Mouse (Mus musculus): ENCODE data around the gene Ptger2. TPM values are rescaled to one million over a fixed set of nuclear protein-coding genes. Genes with fewer than 3 reads are reported as not detected.

Ptger2 gene
- polyA plus RNA-seq, 1 experiment from 2014 or later: 0.10 TPM

GRCm38 (mm10) chr14:45005698-45006283 is 17.8 kb downstream of the Ptger2 start:
- Histone ChIP-seq H3K4me3 (no peak overlapping the region), H3K9ac (replicated peaks) (no peak overlapping the region), H3K27ac (replicated peaks) (no peak overlapping the region), H3K36me3 (no peaks in the 10 kb centered on the region), H3K27me3 (no peaks in the 10 kb centered on the region), H3K4me1 (no peaks in the 10 kb centered on the region), H3K4me2 (replicated peaks) (no peak overlapping the region), H3K9me3 (no peaks in the 10 kb centered on the region)
- ATAC-seq (ENCODE audit: low FRiP score, low read depth): no peak
- WGBS: 86% methylated on average over 4 of the region's 4 CpGs

- 89% methylated on average over 1 of the region's 1 CpGs for WGBS
- H3K9ac ChIP-seq (replicated peaks): no peak overlapping the region
- no peaks in the 10 kb centered on the region for H3K9me3 ChIP-seq
- no peak overlapping the region for H3K4me3 ChIP-seq
- H3K4me1 ChIP-seq: no peaks in the 10 kb centered on the region
- H3K27me3 ChIP-seq: no peaks in the 10 kb centered on the region
- no peak for ATAC-seq (ENCODE audit: low FRiP score, low read depth)
- H3K4me2 ChIP-seq (replicated peaks): no peak overlapping the region
- no peak overlapping the region for H3K27ac ChIP-seq (replicated peaks)
- no peaks in the 10 kb centered on the region for H3K36me3 ChIP-seq
These were observed 21.2 kb downstream of the Ptger2 start for GRCm38 (mm10) chr14:45009242-45009641.

- Histone ChIP-seq H3K27ac (replicated peaks) (no peak overlapping the region), H3K9ac (replicated peaks) (no peak overlapping the region), H3K4me3 (no peak overlapping the region), H3K4me2 (replicated peaks) (no peak overlapping the region), H3K4me1 (no peaks in the 10 kb centered on the region), H3K27me3 (no peaks in the 10 kb centered on the region), H3K36me3 (no peaks in the 10 kb centered on the region), H3K9me3 (no peaks in the 10 kb centered on the region)
- ATAC-seq (ENCODE audit: low FRiP score, low read depth): no peak
- 89% methylated on average over 2 of the region's 2 CpGs for WGBS
These were observed 23.3 kb downstream of the Ptger2 start for GRCm38 (mm10) chr14:45011260-45011659.

GRCm38 (mm10) chr14:45011671-45012070 is 23.7 kb downstream of the Ptger2 start:
- Histone ChIP-seq H3K36me3 (no peaks in the 10 kb centered on the region), H3K27me3 (no peaks in the 10 kb centered on the region), H3K4me2 (replicated peaks) (no peak overlapping the region), H3K27ac (replicated peaks) (no peak overlapping the region), H3K9ac (replicated peaks) (no peak overlapping the region), H3K9me3 (no peaks in the 10 kb centered on the region), H3K4me3 (no peak overlapping the region), H3K4me1 (no peaks in the 10 kb centered on the region)
- no peak for ATAC-seq (ENCODE audit: low FRiP score, low read depth)
- WGBS: 92% methylated on average over 6 of the region's 6 CpGs

GRCm38 (mm10) chr14:45021551-45021950 is 33.6 kb downstream of the Ptger2 start:
- Histone ChIP-seq H3K27me3 (no peaks in the 10 kb centered on the region), H3K36me3 (no peaks in the 10 kb centered on the region), H3K9me3 (no peaks in the 10 kb centered on the region), H3K4me1 (no peaks in the 10 kb centered on the region), H3K4me3 (no peak overlapping the region), H3K4me2 (replicated peaks) (no peak overlapping the region), H3K27ac (replicated peaks) (no peak overlapping the region), H3K9ac (replicated peaks) (no peak overlapping the region)
- WGBS: 95% methylated on average over 3 of the region's 3 CpGs
- ATAC-seq (ENCODE audit: low FRiP score, low read depth): no peak

- Histone ChIP-seq H3K9ac (replicated peaks) (no peak overlapping the region), H3K4me2 (replicated peaks) (no peak overlapping the region), H3K27me3 (no peaks in the 10 kb centered on the region), H3K36me3 (no peaks in the 10 kb centered on the region), H3K4me3 (no peak overlapping the region), H3K4me1 (no peaks in the 10 kb centered on the region), H3K27ac (replicated peaks) (no peak overlapping the region), H3K9me3 (no peaks in the 10 kb centered on the region)
- 75% methylated on average over 3 of the region's 3 CpGs for WGBS
- ATAC-seq (ENCODE audit: low FRiP score, low read depth): no peak
These were observed 46.3 kb downstream of the Ptger2 start for GRCm38 (mm10) chr14:45034293-45034692.

- WGBS: 91% methylated on average over 1 of the region's 1 CpGs
- Histone ChIP-seq H3K9me3 (no peaks in the 10 kb centered on the region), H3K4me2 (replicated peaks) (no peak overlapping the region), H3K27me3 (no peaks in the 10 kb centered on the region), H3K4me3 (no peak overlapping the region), H3K36me3 (no peaks in the 10 kb centered on the region), H3K9ac (replicated peaks) (no peak overlapping the region), H3K27ac (replicated peaks) (no peak overlapping the region), H3K4me1 (no peaks in the 10 kb centered on the region)
- no peak for ATAC-seq (ENCODE audit: low FRiP score, low read depth)
These were observed 48.6 kb downstream of the Ptger2 start for GRCm38 (mm10) chr14:45036579-45036978.

GRCm38 (mm10) chr14:45038052-45038451 is 50.1 kb downstream of the Ptger2 start:
- no peak for ATAC-seq (ENCODE audit: low FRiP score, low read depth)
- H3K9me3 ChIP-seq: no peaks in the 10 kb centered on the region
- H3K4me1 ChIP-seq: no peaks in the 10 kb centered on the region
- no peaks in the 10 kb centered on the region for H3K36me3 ChIP-seq
- H3K9ac ChIP-seq (replicated peaks): no peak overlapping the region
- no peak overlapping the region for H3K4me2 ChIP-seq (replicated peaks)
- 85% methylated on average over 7 of the region's 7 CpGs for WGBS
- H3K4me3 ChIP-seq: no peak overlapping the region
- H3K27ac ChIP-seq (replicated peaks): no peak overlapping the region
- no peaks in the 10 kb centered on the region for H3K27me3 ChIP-seq

GRCm38 (mm10) chr14:45040851-45041475 is 53.0 kb downstream of the Ptger2 start:
- 90% methylated on average over 5 of the region's 5 CpGs for WGBS
- ATAC-seq (ENCODE audit: low FRiP score, low read depth): no peak
- no peaks in the 10 kb centered on the region for H3K36me3 ChIP-seq
- H3K27ac ChIP-seq (replicated peaks): no peak overlapping the region
- H3K4me2 ChIP-seq (replicated peaks): no peak overlapping the region
- no peaks in the 10 kb centered on the region for H3K9me3 ChIP-seq
- H3K27me3 ChIP-seq: no peaks in the 10 kb centered on the region
- no peak overlapping the region for H3K4me3 ChIP-seq
- no peaks in the 10 kb centered on the region for H3K4me1 ChIP-seq
- H3K9ac ChIP-seq (replicated peaks): no peak overlapping the region

- no peaks in the 10 kb centered on the region for H3K9me3 ChIP-seq
- no peak for ATAC-seq (ENCODE audit: low FRiP score, low read depth)
- no peaks in the 10 kb centered on the region for H3K27me3 ChIP-seq
- 88% methylated on average over 2 of the region's 2 CpGs for WGBS
- no peak overlapping the region for H3K4me3 ChIP-seq
- no peak overlapping the region for H3K27ac ChIP-seq (replicated peaks)
- H3K4me2 ChIP-seq (replicated peaks): no peak overlapping the region
- H3K36me3 ChIP-seq: no peaks in the 10 kb centered on the region
- H3K9ac ChIP-seq (replicated peaks): no peak overlapping the region
- no peaks in the 10 kb centered on the region for H3K4me1 ChIP-seq
These were observed 60.1 kb downstream of the Ptger2 start for GRCm38 (mm10) chr14:45048128-45048527.

- 82% methylated on average over 7 of the region's 7 CpGs for WGBS
- no peak for ATAC-seq (ENCODE audit: low FRiP score, low read depth)
These were observed 61.9 kb downstream of the Ptger2 start for GRCm38 (mm10) chr14:45049689-45050418.

GRCm38 (mm10) chr14:45050419-45050776 is 62.4 kb downstream of the Ptger2 start:
- H3K9me3 ChIP-seq: no peaks in the 10 kb centered on the region
- ATAC-seq (ENCODE audit: low FRiP score, low read depth): no peak

More at GRCm38 (mm10) chr14:45049689-45050418, 61.9 kb downstream of the Ptger2 start:
- no peaks in the 10 kb centered on the region for H3K9me3 ChIP-seq
- no peak overlapping the region for H3K4me3 ChIP-seq
- no peak overlapping the region for H3K9ac ChIP-seq (replicated peaks)
- no peaks in the 10 kb centered on the region for H3K4me1 ChIP-seq
- no peak overlapping the region for H3K27ac ChIP-seq (replicated peaks)
- no peak overlapping the region for H3K4me2 ChIP-seq (replicated peaks)
- no peaks in the 10 kb centered on the region for H3K27me3 ChIP-seq
- H3K36me3 ChIP-seq: no peaks in the 10 kb centered on the region

More at GRCm38 (mm10) chr14:45050419-45050776, 62.4 kb downstream of the Ptger2 start:
- Histone ChIP-seq H3K9ac (replicated peaks) (no peak overlapping the region), H3K36me3 (no peaks in the 10 kb centered on the region), H3K27ac (replicated peaks) (no peak overlapping the region), H3K4me3 (no peak overlapping the region), H3K4me2 (replicated peaks) (no peak overlapping the region), H3K27me3 (no peaks in the 10 kb centered on the region), H3K4me1 (no peaks in the 10 kb centered on the region)
- WGBS: 84% methylated on average over 1 of the region's 1 CpGs
